Mouse (Mus musculus) brain, embryonic 14.5 days (tissue): ENCODE results near the gene Slc2a9.

Source experiments
- CTCF ChIP-seq: fragments of 200-500 bp; IDR thresholded peaks from 2 replicates; pipeline ENCODE4 v1.5.1; 2012; ENCODE audit warnings: inconsistent platforms, mild to moderate bottlenecking, moderate library complexity, borderline replicate concordance; ENCODE audit not compliant: insufficient read depth, insufficient read length; ENCODE audit errors: extremely low read depth
- POLR2A ChIP-seq: fragments of 200-500 bp; IDR thresholded peaks from 2 replicates; pipeline ENCODE4 v1.6.1; 2012; ENCODE audit warnings: mild to moderate bottlenecking, inconsistent platforms, borderline replicate concordance; ENCODE audit not compliant: poor library complexity, insufficient read depth, insufficient read length, severe bottlenecking; ENCODE audit errors: extremely low read depth

GRCm38 (mm10) chr5:38431201-38431600, 71.7 kb downstream of the Slc2a9 start:
- TF ChIP-seq POLR2A (no peak), CTCF (no peak)
